Mouse (Mus musculus): ENCODE data around the gene Lamtor2.

DNA sequence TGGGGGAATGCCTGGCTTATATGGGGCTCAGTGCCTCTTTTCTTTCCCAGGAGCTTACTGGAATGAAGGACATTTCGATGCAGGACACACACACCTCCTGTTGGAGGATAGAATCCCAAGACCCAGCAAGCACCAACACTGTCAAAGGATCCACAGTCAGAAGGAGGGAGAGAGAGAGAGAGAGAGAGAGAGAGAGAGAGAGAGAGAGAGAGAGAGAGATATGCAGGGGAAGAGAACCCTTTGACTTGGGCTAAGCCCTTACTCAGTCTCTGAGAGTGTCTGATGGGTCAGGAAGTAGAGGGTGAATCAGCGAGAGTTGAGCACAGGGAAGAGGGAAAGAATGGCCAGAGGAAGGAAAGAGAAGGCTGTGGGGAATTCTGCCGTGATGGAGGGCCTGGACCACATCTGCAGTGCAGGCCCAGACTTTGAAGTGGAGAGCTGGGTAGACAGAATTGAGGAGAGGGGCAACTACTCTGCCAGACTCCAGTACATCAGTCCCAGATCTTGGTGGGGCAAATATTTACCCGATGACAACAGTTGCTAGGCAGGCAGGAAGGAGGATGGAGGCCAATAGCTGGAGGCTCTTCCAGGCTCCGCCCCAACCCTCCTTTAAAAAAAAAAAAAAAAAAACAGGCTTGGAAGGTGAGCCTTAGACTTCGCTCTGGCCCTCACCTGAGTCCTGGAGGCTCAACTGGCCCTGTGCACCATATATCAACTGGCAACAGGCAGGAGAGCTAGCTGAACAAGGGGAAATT, 40.6 kb downstream of the Lamtor2 start:
- TF ChIP-seq MEF2A (IDR thresholded peaks at IDR 0.05; ENCODE audit: extremely low read depth, insufficient replicate concordance, low read depth, low read length, poor library complexity, severe bottlenecking) = no peak
- no peak for TF ChIP-seq POLR2A (IDR thresholded peaks at IDR 0.05; ENCODE audit: control insufficient read depth in 1 of 2, insufficient read depth in 1 of 2, low read depth in 1 of 2, low read length in 2 of 2, poor library complexity in 1 of 2)
- TF ChIP-seq CTCF (IDR thresholded peaks at IDR 0.05 in 2 of 3, conservative IDR thresholded peaks at IDR 0.05 in 1 of 3; ENCODE audit: control insufficient read depth in 1 of 3, insufficient read depth in 1 of 3, low read depth in 2 of 3, low read length in 3 of 3, poor library complexity in 1 of 3, severe bottlenecking in 1 of 3) = no peak
- TF ChIP-seq E2F4 (IDR thresholded peaks at IDR 0.05; ENCODE audit: borderline replicate concordance, low read depth, low read length) = no peak
- no peak for TF ChIP-seq NRF1 (IDR thresholded peaks at IDR 0.05; ENCODE audit: insufficient read depth, low read depth, low read length, poor library complexity, severe bottlenecking)
- TF ChIP-seq SMC3 (IDR thresholded peaks at IDR 0.05; ENCODE audit: low read depth, low read length) = no peak
- TF ChIP-seq MAZ (IDR thresholded peaks at IDR 0.05; ENCODE audit: low read depth, low read length) = no peak
- TF ChIP-seq ELF1 (IDR thresholded peaks at IDR 0.05; ENCODE audit: low read depth, low read length) = no peak

All from MEL (cell line).